Mouse (Mus musculus) heart, adult 2 months (tissue): Measurements from ENCODE around the gene Npas1.

ENCODE experiments used
- CTCF ChIP-seq: fragments of 200-600 bp; IDR thresholded peaks from 2 replicates; pipeline ENCODE4 v1.8.1; 2022; ENCODE audit warnings: antibody characterized with exemption, mild to moderate bottlenecking, moderate library complexity
- EP300 ChIP-seq: fragments of 200-500 bp; IDR thresholded peaks from 2 replicates; pipeline ENCODE4 v1.6.1; 2011; ENCODE audit warnings: low read depth, low read length, control low read depth; ENCODE audit not compliant: insufficient read depth

DNA sequence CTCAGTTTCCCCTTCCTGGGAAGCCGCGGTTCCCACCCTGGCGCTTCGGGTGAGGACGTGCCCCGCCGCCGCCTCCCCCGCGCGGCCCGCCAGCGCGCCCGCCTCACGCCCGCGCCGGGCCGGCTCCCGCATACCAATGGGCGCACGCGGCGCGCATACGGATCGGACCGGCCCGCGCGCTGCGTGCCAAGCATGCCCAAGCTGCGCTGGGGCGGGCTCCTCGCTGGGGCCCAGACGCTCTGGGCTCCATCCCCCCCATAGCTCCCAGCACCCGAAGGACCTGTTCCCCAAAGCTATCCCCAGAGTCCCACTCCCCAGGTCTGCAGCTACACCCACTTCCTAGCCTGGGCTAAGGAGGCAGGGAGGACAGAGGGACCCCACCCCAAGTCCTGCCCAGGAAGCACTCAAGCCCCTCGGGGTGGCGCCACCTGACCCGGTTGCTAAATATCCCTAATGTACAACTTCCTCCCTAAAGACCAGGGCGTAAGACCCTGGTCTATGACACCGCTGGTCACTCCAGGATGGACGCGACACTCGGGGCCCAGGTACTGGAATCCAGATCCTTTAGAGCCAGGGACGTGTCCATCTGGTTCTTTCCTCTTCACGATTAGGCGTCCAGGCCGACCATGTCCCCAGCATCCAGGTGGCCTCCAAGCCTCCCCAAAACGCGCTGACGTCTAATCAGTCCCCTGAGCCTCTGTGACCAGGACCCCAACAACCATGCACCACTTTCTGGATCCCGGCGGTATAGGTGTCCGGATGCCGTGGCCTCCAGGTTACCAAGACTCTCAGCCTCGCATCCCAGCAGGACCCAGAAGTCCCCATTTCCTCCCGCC is 1.5 kb downstream of the Npas1 start:
- no peak for TF ChIP-seq CTCF
- no peak for TF ChIP-seq EP300
